In genomic region chr19:40508851-40509250, GRCm38 (mm10) we compare ENCODE assay signal across 14 mouse cellular contexts. TPM values are rescaled to one million over a fixed set of nuclear protein-coding genes. Genes with fewer than 3 reads are reported as not detected.
DNase-seq lines count a peak whose midpoint lies in the region; ATAC-seq and TF ChIP-seq lines count a peak whose summit lies in the region.
"Had no signal": no experiment of that assay in that cellular context is flagged by ENCODE, and none has a peak within 500 bp of the region (broad histone marks: within the 10 kb centered on the region; RNA-seq: fewer than 3 reads in every experiment).

No protein-coding gene starts in this region.

- H3K27ac ChIP-seq in heart, postnatal 0 days (ENCODE audit: low read depth), result peak overlapping the region; percentile 70
- peak overlapping the region; percentile 6; the same call in 1 of the 2 replicates for H3K27ac ChIP-seq in neural tube, embryonic 11.5 days (ENCODE audit: low read depth, low read length)
- 0 out of 2 replicates have a peak overlapping the region, but pooled peaks have one; percentile 10 for H3K27ac ChIP-seq in neural tube, embryonic 14.5 days (ENCODE audit: low read depth, low read length)
- H3K27ac ChIP-seq: kidney, postnatal 0 days; neural tube, embryonic 12.5 days had no signal

- no peak overlapping the region for H3K4me3 ChIP-seq in heart, postnatal 0 days (ENCODE audit: low read depth, low read length)
- no peak overlapping the region for H3K4me3 ChIP-seq in neural tube, embryonic 11.5 days (ENCODE audit: low read depth, low read length)
- H3K4me3 ChIP-seq in neural tube, embryonic 14.5 days (ENCODE audit: low read depth, low read length), result no peak overlapping the region
- H3K4me3 ChIP-seq: neural tube, embryonic 12.5 days had no signal

- intact Hi-C loops in heart, postnatal 25 days (cut with DNase I), result no loop called here

- H3K4me1 ChIP-seq in heart, postnatal 0 days (ENCODE audit: control insufficient read depth, insufficient read depth), result peaks cover 46% of the 10 kb centered on the region
- H3K4me1 ChIP-seq in neural tube, embryonic 11.5 days (ENCODE audit: control insufficient read depth, insufficient read depth, low read length), result 0 out of 2 replicates have a peak, but pooled peaks cover 5% of the 10 kb centered on the region
- peaks cover 24% of the 10 kb centered on the region for H3K4me1 ChIP-seq in neural tube, embryonic 14.5 days (ENCODE audit: control insufficient read depth, insufficient read depth, low read length)

- no peak for ATAC-seq in heart, postnatal 0 days (ENCODE audit: insufficient read depth, low read depth)
- no peak for ATAC-seq in neural tube, embryonic 11.5 days (ENCODE audit: insufficient read depth, low FRiP score, low TSS enrichment)
- no peak for ATAC-seq in neural tube, embryonic 14.5 days (ENCODE audit: low read depth)
- ATAC-seq: inflammation-experienced regulatory T-cells, adult 6 months had no signal

- TF ChIP-seq CTCF in heart, postnatal 0 days (IDR thresholded peaks at IDR 0.05; ENCODE audit: low read depth), result no peak

- no peak for TF ChIP-seq EP300 in heart, postnatal 0 days (IDR thresholded peaks at IDR 0.05; ENCODE audit: low read depth)

- no peak overlapping the region for H3K4me2 ChIP-seq in heart, postnatal 0 days (ENCODE audit: low read depth, low read length)
- H3K4me2 ChIP-seq in neural tube, embryonic 11.5 days (ENCODE audit: low read depth), result no peak overlapping the region
- H3K4me2 ChIP-seq in neural tube, embryonic 14.5 days (ENCODE audit: low read depth, low read length), result no peak overlapping the region
- H3K4me2 ChIP-seq: lung, embryonic 14.5 days; neural tube, embryonic 12.5 days had no signal

- no peaks in the 10 kb centered on the region for H3K27me3 ChIP-seq in heart, postnatal 0 days (ENCODE audit: control insufficient read depth, insufficient read depth, low read length)
- H3K27me3 ChIP-seq in neural tube, embryonic 11.5 days (ENCODE audit: control insufficient read depth, insufficient read depth, low read length), result no peaks in the 10 kb centered on the region
- H3K27me3 ChIP-seq in neural tube, embryonic 14.5 days (ENCODE audit: control insufficient read depth, insufficient read depth, low read length), result no peaks in the 10 kb centered on the region
- H3K27me3 ChIP-seq: neural tube, embryonic 12.5 days had no signal

- 25% methylated on average over 2 of the region's 2 CpGs for WGBS in heart, postnatal 0 days
- WGBS in neural tube, embryonic 11.5 days, result 60% methylated on average over 2 of the region's 2 CpGs
- WGBS in neural tube, embryonic 14.5 days, result 65% methylated on average over 2 of the region's 2 CpGs

- no peak for DNase-seq in heart, postnatal 0 days (ENCODE audit: low spot score)
- DNase-seq in heart, postnatal 25 days (ENCODE audit: low spot score), result no peak
- no peak for DNase-seq in neural tube, embryonic 11.5 days (ENCODE audit: low spot score)
- DNase-seq in neural tube, embryonic 10.5 days (ENCODE audit: extremely low spot score, low spot score), result no peak
- peak; percentile 30 for DNase-seq in T-cell, adult 2 months (ENCODE audit: low spot score)
- no peak for DNase-seq in ovary, postnatal 14 days (ENCODE audit: low spot score)
- DNase-seq: cerebellum, adult 18-20 months; embryo, embryonic 11 days; left cerebral cortex, postnatal 4 days; lung, embryonic 14.5 days had no signal

- H3K9me3 ChIP-seq in heart, postnatal 0 days (replicated peaks; ENCODE audit: control insufficient read depth, low read length), result no peaks in the 10 kb centered on the region; the same call in 1 of the 2 replicates
- no peaks in the 10 kb centered on the region for H3K9me3 ChIP-seq in neural tube, embryonic 11.5 days (ENCODE audit: control insufficient read depth, low read length)
- no peaks in the 10 kb centered on the region for H3K9me3 ChIP-seq in neural tube, embryonic 14.5 days (ENCODE audit: control insufficient read depth, low read length)
- H3K9me3 ChIP-seq: neural tube, embryonic 12.5 days had no signal

- H3K36me3 ChIP-seq in heart, postnatal 0 days (replicated peaks; ENCODE audit: control insufficient read depth, insufficient read depth, low read length), result peaks cover 7% of the 10 kb centered on the region; the same call in 1 of the 2 replicates
- no peaks in the 10 kb centered on the region for H3K36me3 ChIP-seq in neural tube, embryonic 11.5 days (ENCODE audit: control insufficient read depth, insufficient read depth, low read length)
- no peaks in the 10 kb centered on the region for H3K36me3 ChIP-seq in neural tube, embryonic 14.5 days (ENCODE audit: control insufficient read depth, insufficient read depth, low read length)

- no peak overlapping the region for H3K9ac ChIP-seq in heart, postnatal 0 days (replicated peaks; ENCODE audit: low read depth, low read length)
- H3K9ac ChIP-seq in neural tube, embryonic 11.5 days (ENCODE audit: low read length), result no peak overlapping the region
- H3K9ac ChIP-seq in neural tube, embryonic 14.5 days (replicated peaks; ENCODE audit: low read depth, low read length), result no peak overlapping the region
- H3K9ac ChIP-seq: lung, embryonic 14.5 days; neural tube, embryonic 12.5 days had no signal

RNA-seq across cellular contexts. Expression of gene Sorbs1, which starts 4.7 kb away (rescaled TPM):
- total RNA-seq in heart, postnatal 0 days (2014; rRNA removed; ENCODE audit: low replicate concordance), result 77.7 and 140 TPM in 2 replicates
- 153 and 159 TPM in 2 replicates for polyA plus RNA-seq in heart, postnatal 0 days (2015; fragmentation: Nextera tagmentation; extraction: Ambion mirVana)
- total RNA-seq in heart, postnatal 25 days (2021), result 100 to 1,000 TPM; 604 to 684 TPM
- polyA plus RNA-seq in neural tube, embryonic 11.5 days (2014; fragmentation: Nextera tagmentation; extraction: Ambion mirVana), result 87.8 and 91.2 TPM in 2 replicates
- 117 and 133 TPM in 2 replicates for polyA plus RNA-seq in neural tube, embryonic 14.5 days (2014; fragmentation: Nextera tagmentation; extraction: Ambion mirVana)

Comparison
In these comparisons a context has a peak if more than half of its experiments do, and no peak if none do; other contexts are left out.
1. H3K27ac ChIP-seq: peak in every context shown above with its lines; median percentile 70 in heart, postnatal 0 days; 10 in neural tube, embryonic 14.5 days; 6 in neural tube, embryonic 11.5 days.